Mouse (Mus musculus) forebrain, embryonic 11.5 days (tissue): Measurements from ENCODE around the gene Rsg1. TPM values are rescaled to one million over a fixed set of nuclear protein-coding genes. Genes with fewer than 3 reads are reported as not detected.

ENCODE experiments used
- ATAC-seq: fragments of 200-750 bp; cut with Nextera tagmentation; replicated peaks from 2 replicates; pipeline ENCODE4 v1.8.0; 2017; ENCODE audit warnings: moderate TSS enrichment; ENCODE audit not compliant: low FRiP score
- DNase-seq: peaks from one replicate; pipeline ENCODE4 v3.0.0-alpha.2; 2017; ENCODE audit warnings: low spot score
- H3K27ac ChIP-seq: fragments of 300-500 bp; sonication (generic); 2 replicates; pipeline ENCODE4 v1.5.1; 2014; ENCODE audit warnings: low read depth, low read length
- H3K27me3 ChIP-seq: fragments of 300-500 bp; sonication (generic); 2 replicates; pipeline ENCODE4 v1.6.1; 2014; ENCODE audit warnings: mild to moderate bottlenecking, low read length, mixed read lengths; ENCODE audit not compliant: control insufficient read depth, insufficient read depth
- H3K36me3 ChIP-seq: fragments of 300-500 bp; sonication (generic); 2 replicates; pipeline ENCODE4 v1.6.1; 2014; ENCODE audit warnings: mild to moderate bottlenecking, low read length, moderate library complexity, mixed read lengths; ENCODE audit not compliant: control insufficient read depth, insufficient read depth
- H3K4me1 ChIP-seq: fragments of 300-500 bp; sonication (generic); replicated peaks from 2 replicates; pipeline ENCODE4 v1.6.1; 2014; ENCODE audit warnings: low read length, mixed read lengths; ENCODE audit not compliant: control insufficient read depth, insufficient read depth
- H3K4me2 ChIP-seq: fragments of 300-500 bp; sonication (generic); 2 replicates; pipeline ENCODE4 v1.6.1; 2014; ENCODE audit warnings: low read depth, mild to moderate bottlenecking, low read length, moderate library complexity, mixed read lengths; ENCODE audit not compliant: severe bottlenecking
- H3K4me3 ChIP-seq: fragments of 300-500 bp; sonication (generic); 2 replicates; pipeline ENCODE4 v1.5.1; 2014; ENCODE audit warnings: low read depth, low read length
- H3K9ac ChIP-seq: fragments of 300-500 bp; sonication (generic); 2 replicates; pipeline ENCODE4 v1.6.1; 2014; ENCODE audit warnings: low read length
- H3K9me3 ChIP-seq: fragments of 300-500 bp; sonication (generic); 2 replicates; pipeline ENCODE4 v1.6.1; 2016; ENCODE audit warnings: low read length, mixed read lengths; ENCODE audit not compliant: control insufficient read depth
- WGBS: fragments of 180-500 bp; shearing (Covaris S2); extraction: QIAGEN DNeasy Blood & Tissue Kit; methylation state at CpG from one replicate; pipeline ENCODE4 v1.1.7; 2014; 5-methylcytosine and 5-hydroxymethylcytosine counted together
- polyA plus RNA-seq: library from polyadenylated mRNA; unstranded; fragments of >200 nt; fragmentation: Nextera tagmentation; extraction: Ambion mirVana; gene quantifications from 2 replicates; pipeline ENCODE4 v1.2.1, GENCODE M21; 2014

Gene Rsg1
- polyA plus RNA-seq, 1 experiment from 2014 or later, result 5.8 TPM

DNA sequence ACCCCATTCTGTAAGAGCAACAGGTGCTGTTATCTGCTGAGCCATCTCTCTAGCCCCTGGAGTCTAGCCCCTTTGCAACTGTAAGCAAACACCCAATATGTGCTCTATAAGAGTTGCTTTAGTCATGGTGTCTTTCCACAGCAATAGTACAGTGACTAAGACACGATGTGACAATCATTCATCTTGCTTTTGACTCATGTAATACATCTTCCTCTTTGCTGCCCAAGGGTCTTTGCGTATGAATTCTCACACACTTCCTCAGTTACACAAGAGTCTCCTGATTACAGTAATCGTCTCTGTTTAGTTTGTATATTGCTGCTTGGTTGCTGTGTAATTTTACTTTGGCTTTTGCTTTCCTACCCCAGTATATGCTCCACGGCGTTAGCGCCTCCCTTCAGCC lies 31.8 kb upstream of the Rsg1 start:
- ATAC-seq (no peak), DNase-seq (no peak)
- H3K36me3 ChIP-seq, result no peaks in the 10 kb centered on the region; the same call in 1 of the 2 replicates
- no peak overlapping the region for H3K27ac ChIP-seq
- no peak overlapping the region for H3K4me2 ChIP-seq
- no peak overlapping the region for H3K4me3 ChIP-seq
- H3K27me3 ChIP-seq, result no peaks in the 10 kb centered on the region
- no peaks in the 10 kb centered on the region for H3K9me3 ChIP-seq
- H3K4me1 ChIP-seq, result no peaks in the 10 kb centered on the region
- H3K9ac ChIP-seq, result no peak overlapping the region
- WGBS, result 95% methylated on average over 6 of the region's 6 CpGs

DNA sequence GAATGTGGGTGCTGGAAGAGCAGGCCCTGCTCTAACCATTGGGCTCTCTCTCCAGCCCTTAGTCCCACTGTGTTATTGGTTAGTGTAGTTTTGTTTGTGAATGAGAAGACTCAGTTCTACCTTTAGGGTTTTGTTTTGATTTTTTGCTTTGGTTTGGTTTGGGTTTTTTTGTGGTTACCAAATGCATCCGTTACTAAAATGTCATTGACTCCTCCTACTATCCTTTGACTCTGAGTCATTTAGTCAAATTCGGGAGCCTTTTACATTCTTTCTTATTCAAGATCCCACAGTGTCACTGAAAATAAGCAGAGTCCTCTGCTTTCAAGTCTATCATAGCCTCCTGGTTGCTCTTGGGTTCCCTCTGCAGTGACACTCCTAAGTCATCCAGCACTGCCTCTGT lies 29.8 kb upstream of the Rsg1 start:
- H3K4me2 ChIP-seq, result no peak overlapping the region
- no peaks in the 10 kb centered on the region for H3K9me3 ChIP-seq
- 98% methylated on average over 2 of the region's 2 CpGs for WGBS
- DNase-seq, result no peak
- no peak overlapping the region for H3K27ac ChIP-seq
- H3K9ac ChIP-seq, result no peak overlapping the region
- no peaks in the 10 kb centered on the region for H3K36me3 ChIP-seq
- H3K27me3 ChIP-seq, result no peaks in the 10 kb centered on the region
- no peaks in the 10 kb centered on the region for H3K4me1 ChIP-seq
- no peak for ATAC-seq
- H3K4me3 ChIP-seq, result no peak overlapping the region

DNA sequence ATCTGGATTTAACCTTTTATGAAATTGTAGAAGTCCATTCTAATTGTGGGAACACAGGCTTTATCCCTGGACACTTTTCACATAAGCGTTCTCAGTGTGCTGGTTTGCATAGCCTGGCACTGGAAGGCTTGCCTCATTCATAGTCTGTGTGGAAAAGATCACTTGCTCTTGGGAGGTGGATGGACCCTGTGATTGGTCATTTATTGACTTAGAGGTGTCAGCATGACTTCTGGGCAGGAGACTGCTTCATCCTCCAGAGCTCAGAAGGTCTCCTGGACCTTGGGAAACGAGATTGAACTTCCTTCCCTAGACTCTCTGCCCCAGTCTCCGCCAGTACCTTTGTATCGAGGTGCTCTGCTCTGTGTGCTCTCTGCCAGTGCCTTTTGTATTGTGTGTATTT lies 29.3 kb upstream of the Rsg1 start:
- H3K36me3 ChIP-seq, result no peaks in the 10 kb centered on the region
- no peak overlapping the region for H3K9ac ChIP-seq
- DNase-seq, result no peak
- H3K4me2 ChIP-seq, result no peak overlapping the region
- H3K27ac ChIP-seq, result no peak overlapping the region
- H3K9me3 ChIP-seq, result no peaks in the 10 kb centered on the region
- H3K4me1 ChIP-seq, result no peaks in the 10 kb centered on the region
- WGBS, result 86% methylated on average over 4 of the region's 4 CpGs
- no peaks in the 10 kb centered on the region for H3K27me3 ChIP-seq
- no peak for ATAC-seq
- no peak overlapping the region for H3K4me3 ChIP-seq

DNA sequence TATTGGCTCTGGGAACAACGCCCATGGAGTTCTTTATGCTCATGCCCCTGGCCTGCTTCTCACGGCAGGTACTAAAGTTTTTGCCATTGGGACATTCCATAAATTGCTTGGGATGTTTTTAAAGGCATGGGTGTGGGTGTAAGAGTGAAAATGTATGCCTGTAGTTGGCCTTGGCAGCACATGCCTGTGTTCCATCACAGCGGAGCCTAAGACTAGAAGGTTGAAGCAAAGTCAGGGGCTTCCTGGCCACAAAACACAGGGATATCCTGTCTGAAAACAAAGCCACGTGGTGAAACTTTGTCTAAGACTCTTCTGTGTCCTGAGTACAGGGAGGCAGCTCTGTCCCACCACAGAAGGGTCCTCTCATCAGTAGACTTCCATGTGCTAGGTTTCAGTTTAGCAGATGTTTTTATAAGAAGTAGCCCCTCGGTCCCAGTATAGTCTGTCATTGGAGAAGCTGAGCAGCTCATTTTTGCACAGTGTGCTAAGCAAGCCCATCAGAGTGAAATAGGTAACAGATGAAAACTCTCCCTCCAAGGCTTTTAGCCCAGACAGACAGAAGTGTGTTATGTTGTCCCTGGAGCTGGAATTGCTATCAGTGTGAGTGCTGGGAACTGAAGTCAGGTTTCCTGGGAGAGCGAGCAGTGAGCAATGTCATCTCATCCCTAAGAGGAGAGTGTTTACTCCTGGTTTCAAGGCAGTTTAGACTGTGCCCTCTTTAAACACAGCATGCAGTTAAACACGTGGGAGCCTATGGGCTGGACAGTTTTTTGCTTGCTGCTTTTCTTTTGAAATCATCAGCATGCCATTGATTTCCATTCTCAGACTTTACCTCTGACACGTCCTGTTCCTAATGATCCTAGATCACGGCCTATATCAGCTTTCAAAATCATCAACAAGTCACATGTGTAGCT lies 26.6 kb upstream of the Rsg1 start:
- no peak for DNase-seq
- H3K4me3 ChIP-seq, result no peak overlapping the region
- H3K27me3 ChIP-seq, result no peaks in the 10 kb centered on the region
- H3K27ac ChIP-seq, result no peak overlapping the region
- no peaks in the 10 kb centered on the region for H3K4me1 ChIP-seq
- no peak overlapping the region for H3K4me2 ChIP-seq
- H3K36me3 ChIP-seq, result no peaks in the 10 kb centered on the region
- ATAC-seq, result no peak
- WGBS, result 75% methylated on average over 9 of the region's 9 CpGs
- H3K9me3 ChIP-seq, result no peaks in the 10 kb centered on the region
- no peak overlapping the region for H3K9ac ChIP-seq

DNA sequence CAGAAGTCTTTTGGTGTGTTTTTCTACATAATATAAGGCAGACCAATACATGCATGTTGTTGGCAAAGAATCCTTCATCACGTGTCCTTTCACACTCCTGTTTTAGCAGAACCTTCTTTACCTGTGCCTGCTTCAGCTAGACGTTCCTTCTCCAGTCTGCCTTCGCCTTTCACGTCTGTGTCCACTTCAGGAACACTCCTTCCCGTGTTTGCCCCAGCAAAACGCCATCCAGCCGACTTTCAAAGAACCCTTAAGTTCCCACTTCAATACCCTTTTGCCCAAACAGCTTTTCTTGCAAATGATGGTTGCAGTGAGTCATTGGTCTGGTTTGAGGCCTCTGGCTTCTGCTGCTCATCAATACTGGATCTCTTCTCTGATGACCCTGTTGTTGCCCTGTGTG lies 22.5 kb upstream of the Rsg1 start:
- no peak overlapping the region for H3K27ac ChIP-seq
- no peaks in the 10 kb centered on the region for H3K9me3 ChIP-seq
- no peak overlapping the region for H3K4me3 ChIP-seq
- H3K9ac ChIP-seq, result no peak overlapping the region
- no peaks in the 10 kb centered on the region for H3K4me1 ChIP-seq
- no peak for ATAC-seq
- no peaks in the 10 kb centered on the region for H3K36me3 ChIP-seq
- no peaks in the 10 kb centered on the region for H3K27me3 ChIP-seq
- no peak for DNase-seq
- no peak overlapping the region for H3K4me2 ChIP-seq
- 90% methylated on average over 7 of the region's 7 CpGs for WGBS

DNA sequence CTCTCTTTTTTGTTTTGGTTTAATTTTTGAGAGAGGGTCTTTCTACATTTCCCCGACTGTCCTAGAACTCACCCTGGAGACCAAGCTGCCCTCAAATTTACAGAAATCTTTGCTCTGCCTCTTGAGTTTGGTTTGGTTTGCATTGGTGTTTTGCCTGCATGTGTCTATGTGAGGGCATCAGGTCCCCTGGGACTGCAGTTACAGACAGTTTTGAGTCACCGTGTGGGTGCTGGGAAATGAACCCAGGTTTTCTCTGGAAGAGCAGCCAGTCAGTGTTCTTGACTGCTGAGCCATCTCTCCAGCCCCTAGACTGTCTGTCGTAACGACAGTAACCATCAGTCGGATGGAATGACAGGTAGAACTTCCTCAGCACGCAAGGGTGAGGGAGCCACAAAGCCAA lies 19.2 kb upstream of the Rsg1 start:
- no peak overlapping the region for H3K27ac ChIP-seq
- DNase-seq (no peak), ATAC-seq (no peak)
- 93% methylated on average over 6 of the region's 6 CpGs for WGBS
- peaks cover 9% of the 10 kb centered on the region for H3K36me3 ChIP-seq
- H3K4me3 ChIP-seq, result no peak overlapping the region
- H3K4me1 ChIP-seq, result no peaks in the 10 kb centered on the region
- no peaks in the 10 kb centered on the region for H3K9me3 ChIP-seq
- no peak overlapping the region for H3K4me2 ChIP-seq
- H3K27me3 ChIP-seq, result no peaks in the 10 kb centered on the region
- H3K9ac ChIP-seq, result no peak overlapping the region

DNA sequence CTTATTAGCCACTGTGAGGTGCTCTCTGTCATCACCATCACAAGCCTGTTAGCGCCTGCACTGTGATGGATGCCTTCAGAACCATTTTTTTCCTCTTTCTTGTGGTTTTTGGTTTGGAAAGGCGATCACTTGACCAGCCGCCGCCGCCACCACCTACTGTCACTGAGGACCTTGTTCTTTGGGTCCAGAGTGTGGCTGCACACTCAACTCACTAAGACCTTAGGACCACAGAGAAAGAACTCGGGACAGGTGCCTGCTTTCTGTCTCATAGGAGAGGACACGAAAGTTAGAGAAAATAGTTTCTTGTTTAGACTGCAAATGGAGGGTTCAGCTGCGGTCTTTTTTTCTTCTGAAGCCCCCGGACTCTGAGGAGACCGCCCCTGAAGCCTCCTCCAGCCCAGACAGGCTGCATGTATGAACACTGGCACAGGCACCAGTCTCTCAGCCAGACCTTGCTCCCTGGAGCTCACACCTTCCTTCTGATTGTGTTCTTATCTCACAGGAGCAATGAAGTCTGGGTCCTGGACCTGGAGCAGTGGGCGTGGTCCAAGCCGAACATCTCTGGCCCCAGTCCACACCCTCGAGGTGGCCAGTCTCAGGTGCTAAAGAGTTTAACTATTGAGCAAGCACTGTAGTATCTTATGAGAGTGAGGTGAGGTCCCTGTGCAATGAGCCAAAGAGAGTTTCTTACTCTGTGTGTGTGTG lies 16.6 kb upstream of the Rsg1 start:
- H3K36me3 ChIP-seq, result peaks cover 12% of the 10 kb centered on the region
- H3K4me1 ChIP-seq, result no peaks in the 10 kb centered on the region
- H3K4me2 ChIP-seq, result no peak overlapping the region
- H3K9me3 ChIP-seq, result no peaks in the 10 kb centered on the region
- WGBS, result 94% methylated on average over 13 of the region's 13 CpGs
- ATAC-seq, result no peak
- DNase-seq, result no peak
- no peak overlapping the region for H3K9ac ChIP-seq
- no peaks in the 10 kb centered on the region for H3K27me3 ChIP-seq
- no peak overlapping the region for H3K27ac ChIP-seq
- H3K4me3 ChIP-seq, result no peak overlapping the region

DNA sequence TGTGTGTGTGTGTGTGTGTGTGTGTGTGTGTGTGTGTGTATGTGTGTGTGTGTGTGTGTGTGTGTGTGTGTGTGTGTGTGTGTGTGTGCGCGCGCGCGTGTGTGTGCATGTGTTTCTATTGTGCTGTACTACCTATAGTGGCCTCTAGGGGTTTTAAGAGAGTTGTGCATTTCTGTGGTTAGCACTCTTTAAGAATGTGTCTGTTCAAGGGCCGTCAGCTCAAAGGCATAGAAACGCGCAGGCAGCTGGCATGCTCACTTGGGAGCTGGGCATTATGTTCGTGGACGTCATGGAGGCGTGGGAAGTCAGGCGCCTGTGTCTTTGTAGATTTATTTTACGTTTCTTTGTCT lies 16.1 kb upstream of the Rsg1 start:
- 98% methylated on average over 13 of the region's 13 CpGs for WGBS
- Histone ChIP-seq H3K9me3 (no peaks in the 10 kb centered on the region), H3K4me3 (no peak overlapping the region), H3K9ac (no peak overlapping the region), H3K4me1 (no peaks in the 10 kb centered on the region), H3K27me3 (no peaks in the 10 kb centered on the region), H3K27ac (no peak overlapping the region), H3K36me3 (peaks cover 12% of the 10 kb centered on the region), H3K4me2 (no peak overlapping the region)
- no peak for DNase-seq
- no peak for ATAC-seq

DNA sequence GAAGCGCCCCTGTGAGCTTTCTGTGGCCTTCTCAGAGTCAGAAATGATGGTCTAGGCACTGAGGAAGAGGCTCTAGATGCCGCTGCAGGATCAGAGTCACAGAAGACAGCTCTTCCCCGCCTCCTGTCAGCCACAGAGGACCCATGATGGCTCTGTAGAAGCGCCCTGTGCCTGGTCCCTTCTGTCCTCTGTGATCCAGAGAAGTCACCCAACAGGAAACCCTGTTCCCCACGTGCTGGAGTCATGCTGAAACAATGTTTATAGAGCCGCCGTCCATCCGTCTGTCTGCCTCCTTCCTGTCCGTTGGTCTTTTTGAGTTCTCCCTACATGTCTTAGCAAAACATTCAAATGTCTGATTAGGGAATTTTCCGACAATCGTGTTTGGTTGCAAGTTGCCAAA lies 12.8 kb upstream of the Rsg1 start:
- ATAC-seq, result no peak
- H3K27ac ChIP-seq, result no peak overlapping the region
- no peaks in the 10 kb centered on the region for H3K27me3 ChIP-seq
- H3K9me3 ChIP-seq, result no peaks in the 10 kb centered on the region
- no peak overlapping the region for H3K4me3 ChIP-seq
- no peak overlapping the region for H3K9ac ChIP-seq
- H3K36me3 ChIP-seq, result peaks cover 12% of the 10 kb centered on the region
- WGBS, result 88% methylated on average over 11 of the region's 11 CpGs
- H3K4me1 ChIP-seq, result no peaks in the 10 kb centered on the region
- no peak overlapping the region for H3K4me2 ChIP-seq
- DNase-seq, result no peak
